Mouse (Mus musculus): Measurements from ENCODE around the gene Klc3. TPM values are rescaled to one million over a fixed set of nuclear protein-coding genes. Genes with fewer than 3 reads are reported as not detected.

Gene Klc3
- 1.8 and 2.0 TPM in 2 replicates for polyA plus RNA-seq (2012; rRNA removed)

GRCm38 (mm10) chr7:19403731-19404296, at the start of gene Klc3:
Gene Klc3 (minus strand): TSS chr7:19404104.

DNA sequence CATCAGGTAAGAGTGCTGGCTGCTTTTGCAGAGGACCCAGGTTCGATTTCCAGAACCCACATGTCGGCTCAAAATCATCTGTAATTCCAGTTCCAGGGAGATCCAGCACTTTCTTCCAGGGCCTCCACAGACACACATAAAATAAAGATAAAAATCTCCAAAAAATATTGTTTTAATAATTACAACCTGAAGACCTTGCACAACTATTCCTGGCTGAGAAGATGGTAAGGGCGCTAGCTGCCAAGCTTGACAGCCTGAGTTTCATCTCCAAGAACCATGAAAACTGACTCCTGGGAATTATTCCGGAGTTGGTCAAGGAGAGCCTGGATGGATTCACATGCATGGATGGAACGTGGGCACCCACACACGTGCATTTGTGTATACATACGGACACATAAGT, 572 bp upstream of the Klc3 start, which contains the start of gene Ckm:
TSS of gene Ckm (plus strand) at position 301 of the 400 bp plus-strand sequence.

DNA sequence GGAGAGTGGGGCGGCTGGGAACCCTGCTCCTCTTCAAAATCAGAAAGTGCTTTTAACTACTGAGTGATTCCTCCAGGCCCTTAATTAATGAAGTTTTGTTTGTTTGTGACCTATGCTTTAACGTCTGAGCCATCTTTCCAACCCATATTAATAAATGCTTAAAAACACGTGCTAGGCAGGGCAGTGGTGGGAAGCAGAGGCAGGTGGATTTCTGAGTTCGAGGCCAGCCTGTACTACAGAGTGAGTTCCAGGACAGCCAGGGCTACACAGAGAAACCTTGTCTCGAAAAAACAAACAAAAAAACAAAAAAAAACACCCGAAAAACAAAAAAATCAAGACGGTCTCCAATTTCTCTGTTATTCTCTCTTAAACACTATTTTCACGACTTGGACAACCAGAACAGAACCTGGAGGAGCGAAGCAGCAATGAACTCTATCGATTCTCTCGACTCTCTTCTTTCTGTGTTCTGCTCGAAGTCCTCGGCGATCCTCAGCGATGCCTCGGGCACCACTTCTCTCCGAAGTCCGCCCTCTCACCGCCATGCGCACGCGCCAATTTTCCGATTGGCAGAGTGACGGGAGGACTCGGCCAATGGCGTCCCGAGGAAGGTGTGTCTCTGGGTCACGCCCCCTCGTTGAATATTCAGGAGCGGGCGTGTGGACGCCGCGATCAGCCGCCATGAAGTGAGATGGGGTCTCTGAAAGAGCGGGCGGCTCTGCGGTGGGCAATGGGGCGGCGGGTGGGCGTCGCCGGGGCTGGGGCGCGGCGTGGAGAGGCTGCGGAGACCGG, 22.3 kb downstream of the Klc3 start, which contains the start of gene Ercc2:
TSS of gene Ercc2 (plus strand) at position 634 of the 789 bp plus-strand sequence.

DNA sequence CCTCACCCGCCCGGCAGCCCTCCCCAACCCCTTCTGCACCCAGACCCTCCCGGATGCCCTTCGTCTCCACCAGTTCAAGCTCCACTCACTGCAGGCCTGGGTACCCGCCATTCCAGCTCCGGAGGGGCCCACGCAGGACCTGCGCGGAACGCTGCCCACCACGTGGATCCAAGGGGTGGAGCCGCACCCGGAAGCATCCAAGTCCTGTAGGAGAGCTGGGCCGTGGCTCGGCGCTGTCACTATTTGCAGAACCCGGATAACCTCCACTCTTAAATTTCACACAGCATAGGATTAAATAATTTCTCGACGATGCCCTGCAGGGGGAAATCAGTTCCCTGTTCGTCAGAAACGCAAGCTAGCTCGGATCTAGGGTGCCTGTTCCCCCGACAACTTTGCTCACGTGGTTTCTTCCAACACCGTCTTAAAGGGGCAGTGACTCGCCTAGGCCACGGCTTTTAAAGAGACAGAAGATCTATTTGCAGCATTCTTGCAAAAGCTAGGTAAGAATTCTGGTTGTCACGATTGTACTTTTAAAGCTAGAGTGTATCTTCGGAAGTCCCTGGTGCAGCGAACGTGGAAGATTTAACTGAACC, 44.5 kb downstream of the Klc3 start, which contains the start of the genes Cd3eap and Ppp1r13l:
TSS of gene Cd3eap (minus strand) at position 185 of the 593 bp plus-strand sequence.
TSS of gene Ppp1r13l (plus strand) at position 451 of the 593 bp plus-strand sequence.

Other genes with a start within 250 kb of the Klc3 start
- 2.4 and 3.1 TPM in 2 replicates for gene Gipr, start 238.0 kb downstream of the Klc3 start, polyA plus RNA-seq (2012; rRNA removed)
- gene Eml2, start 227.7 kb downstream of the Klc3 start, polyA plus RNA-seq (2012; rRNA removed), result 26.1 and 34.5 TPM in 2 replicates
- 1.6 and 4.5 TPM in 2 replicates for gene Gpr4, start 191.6 kb downstream of the Klc3 start, polyA plus RNA-seq (2012; rRNA removed)
- 24.3 and 29.1 TPM in 2 replicates for gene Opa3, start 175.8 kb downstream of the Klc3 start, polyA plus RNA-seq (2012; rRNA removed)
- 67.2 and 70.5 TPM in 2 replicates for gene Vasp, start 132.3 kb downstream of the Klc3 start, polyA plus RNA-seq (2012; rRNA removed)
- gene Ppm1n, start 124.0 kb downstream of the Klc3 start, polyA plus RNA-seq (2012; rRNA removed), result 0.10 and 0.32 TPM in 2 replicates
- 46.8 and 47.1 TPM in 2 replicates for gene Rtn2, start 121.5 kb downstream of the Klc3 start, polyA plus RNA-seq (2012; rRNA removed)
- 0.06 and 0.07 TPM in 2 replicates for gene Fosb, start 94.1 kb downstream of the Klc3 start, polyA plus RNA-seq (2012; rRNA removed)
- 63.7 and 67.6 TPM in 2 replicates for gene Ercc1, start 59.3 kb downstream of the Klc3 start, polyA plus RNA-seq (2012; rRNA removed)
- gene Cd3eap, start 44.6 kb downstream of the Klc3 start, polyA plus RNA-seq (2012; rRNA removed), result 13.1 and 16.6 TPM in 2 replicates
- gene Ppp1r13l, start 44.4 kb downstream of the Klc3 start, polyA plus RNA-seq (2012; rRNA removed), result 11.1 and 11.8 TPM in 2 replicates
- gene Ercc2, start 22.1 kb downstream of the Klc3 start, polyA plus RNA-seq (2012; rRNA removed), result 53.3 and 59.0 TPM in 2 replicates
- 0.40 and 0.76 TPM in 2 replicates for gene Ckm, start 672 bp upstream of the Klc3 start, polyA plus RNA-seq (2012; rRNA removed)
- gene Mark4, start 54.7 kb upstream of the Klc3 start, polyA plus RNA-seq (2012; rRNA removed), result 33.8 and 41.7 TPM in 2 replicates
- 2.1 and 2.9 TPM in 2 replicates for gene Exoc3l2, start 59.2 kb upstream of the Klc3 start, polyA plus RNA-seq (2012; rRNA removed)
- gene Bloc1s3, start 104.3 kb upstream of the Klc3 start, polyA plus RNA-seq (2012; rRNA removed), result 6.3 and 9.5 TPM in 2 replicates
- 36.1 and 56.2 TPM in 2 replicates for gene Trappc6a, start 104.3 kb upstream of the Klc3 start, polyA plus RNA-seq (2012; rRNA removed)
- gene Nkpd1, start 113.7 kb upstream of the Klc3 start, polyA plus RNA-seq (2012; rRNA removed), result 0.10 and 0.15 TPM in 2 replicates
- gene Ppp1r37, start 159.0 kb upstream of the Klc3 start, polyA plus RNA-seq (2012; rRNA removed), result 59.4 and 66.9 TPM in 2 replicates
- gene Zfp296, start 173.2 kb upstream of the Klc3 start, polyA plus RNA-seq (2012; rRNA removed), result 1.0 and 1.3 TPM in 2 replicates
- gene Gemin7, start 173.5 kb upstream of the Klc3 start, polyA plus RNA-seq (2012; rRNA removed), result 40.7 and 66.6 TPM in 2 replicates
- 134 and 154 TPM in 2 replicates for gene Clasrp, start 200.4 kb upstream of the Klc3 start, polyA plus RNA-seq (2012; rRNA removed)
- 2.4 and 4.4 TPM in 2 replicates for gene Relb, start 225.3 kb upstream of the Klc3 start, polyA plus RNA-seq (2012; rRNA removed)

Data from central nervous system, embryonic 11.5 days (tissue).